Mouse (Mus musculus) embryonic fibroblast, embryonic 13.5 days (primary cell): Measurements from ENCODE around the gene Ccr10.

ENCODE experiments used
- CTCF ChIP-seq: IDR thresholded peaks from 2 replicates; pipeline ENCODE4 v1.5.1; 2011; ENCODE audit warnings: mild to moderate bottlenecking, control low read depth, low read length, moderate library complexity, borderline replicate concordance; ENCODE audit not compliant: insufficient read depth
- POLR2A ChIP-seq: IDR thresholded peaks from 2 replicates; pipeline ENCODE4 v1.6.1; 2011; ENCODE audit warnings: low read depth, mild to moderate bottlenecking, control low read depth, low read length, moderate library complexity

GRCm38 (mm10) chr11:101180261-101180660, 5.0 kb upstream of the Ccr10 start:
- TF ChIP-seq CTCF: no peak
- no peak for TF ChIP-seq POLR2A
